Mouse (Mus musculus) MN1 (cell line): ENCODE measurements at regions not wholly inside any gene's neighbourhood (a gene's known extent, or its start where the extent isn't known, plus 50 kb on each side); places are given as distances from the start of the nearest gene placed in this dataset.

Experiments used
- DNase-seq: peaks from one replicate; pipeline ENCODE4 v3.0.0-alpha.2; 2016; ENCODE audit warnings: low spot score

DNA sequence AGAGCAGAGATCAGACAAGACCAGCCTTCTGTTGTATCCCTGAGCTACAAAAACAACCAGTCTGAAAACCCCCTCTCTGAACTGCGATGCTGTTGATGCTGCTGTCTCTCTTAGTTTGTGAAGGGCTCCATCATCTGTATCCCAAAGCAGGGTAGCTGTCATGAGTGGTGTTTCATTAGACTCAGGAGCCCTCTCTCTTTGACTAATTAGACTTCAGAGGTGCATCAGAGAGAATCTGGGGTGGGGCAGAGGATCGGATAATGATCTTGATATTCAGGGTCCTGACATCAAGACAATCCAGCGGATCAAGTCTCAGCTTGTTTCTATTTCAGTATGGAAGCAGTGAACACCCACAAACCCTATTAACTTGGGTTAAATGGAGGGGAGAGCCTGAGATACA lies 70.6 kb upstream of the Slc24a4 start:
- DNase-seq = no peak

- DNase-seq = no peak
Observed at GRCm38 (mm10) chr12:102058428-102058827, 70.1 kb upstream of the Slc24a4 start.

DNA sequence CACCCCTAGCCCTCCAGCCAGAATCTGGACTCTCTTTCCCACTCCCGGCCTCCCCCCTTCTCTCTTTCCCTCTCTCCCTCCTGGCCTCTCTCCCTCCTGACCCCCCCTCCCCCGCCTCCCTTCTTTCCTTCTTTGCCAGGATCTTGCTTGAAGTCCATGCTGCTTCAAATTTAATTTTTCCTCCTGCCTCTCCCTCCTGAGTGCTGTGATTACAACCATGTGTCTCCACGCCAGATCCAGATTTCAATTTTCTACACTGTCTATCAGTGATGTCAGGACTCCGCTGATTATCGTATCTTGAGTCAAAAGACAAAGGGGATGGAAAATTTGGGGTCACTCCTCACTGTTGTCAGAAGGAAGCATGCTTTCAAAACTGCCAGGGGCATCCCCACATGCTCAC lies 67.4 kb upstream of the Slc24a4 start:
- no peak for DNase-seq

DNA sequence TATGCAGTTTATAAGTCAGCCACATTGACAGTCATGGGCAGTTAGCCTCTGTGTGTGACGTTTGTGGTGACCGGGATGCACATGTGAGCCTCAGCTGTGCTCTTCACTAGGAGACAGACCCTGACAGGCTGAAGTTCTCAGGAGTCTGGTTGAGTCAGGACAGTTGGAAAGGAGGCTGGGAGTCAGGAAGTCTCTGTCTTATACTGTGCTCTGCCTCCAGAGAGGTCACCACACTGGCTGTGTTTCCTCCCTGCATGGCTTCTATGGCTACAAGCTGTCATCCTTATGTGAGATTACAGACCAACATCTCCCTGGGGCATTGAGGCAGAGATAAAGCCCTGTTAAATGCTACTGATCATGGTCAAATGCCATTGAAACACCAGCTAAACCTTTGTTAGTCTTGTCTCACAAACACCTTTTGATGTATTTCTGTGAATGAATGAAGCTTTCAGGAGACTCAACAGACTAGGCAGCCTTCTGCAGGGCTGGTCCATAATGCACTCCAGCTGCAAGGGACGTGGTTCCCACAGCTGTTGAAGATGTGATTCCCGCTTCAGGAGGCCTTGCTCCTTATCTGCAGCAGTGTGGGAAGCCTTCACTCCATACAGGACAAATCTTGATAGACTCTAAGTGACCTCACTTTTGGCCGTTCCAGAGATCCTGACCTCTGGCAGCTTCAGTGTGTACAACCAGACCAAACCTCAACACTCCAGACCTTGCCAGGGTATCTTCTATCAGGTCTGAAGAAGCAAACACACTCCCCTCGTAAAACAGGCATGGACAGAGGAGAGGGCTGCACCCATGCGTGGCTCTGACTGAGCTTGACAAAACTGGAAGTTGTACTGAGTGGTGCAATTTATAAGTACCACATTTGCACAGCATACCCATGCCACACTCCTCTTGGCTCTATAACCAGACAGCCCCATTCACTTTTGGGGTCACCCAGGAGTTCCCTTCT lies 66.6 kb upstream of the Slc24a4 start:
- peak; percentile 23 for DNase-seq

GRCm38 (mm10) chr12:102062648-102063047 lies 65.9 kb upstream of the Slc24a4 start:
- peak; percentile 72 for DNase-seq

- DNase-seq = no peak
Observed at GRCm38 (mm10) chr12:102063211-102063610, 65.3 kb upstream of the Slc24a4 start.

- no peak for DNase-seq
Observed at GRCm38 (mm10) chr12:102064710-102065325, 63.7 kb upstream of the Slc24a4 start.

DNA sequence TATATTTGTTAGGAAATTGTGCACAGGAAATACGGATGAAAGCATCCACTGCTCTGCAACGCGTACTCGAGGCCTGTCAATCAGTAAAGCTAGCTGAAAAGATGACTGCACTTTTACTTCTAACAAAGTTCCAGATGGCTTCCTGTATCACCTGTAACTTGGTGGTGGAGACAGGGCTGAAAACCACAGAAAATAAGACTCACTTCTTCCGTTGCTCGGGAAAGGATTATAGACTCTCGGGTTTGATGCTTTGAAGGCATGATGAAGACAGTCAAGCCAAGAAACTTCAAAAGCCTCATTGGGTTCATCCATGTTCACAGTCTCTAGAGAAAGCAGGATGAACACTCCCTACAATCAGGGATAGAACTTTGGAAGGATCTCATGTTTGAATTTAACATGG lies 60.8 kb upstream of the Slc24a4 start:
- no peak for DNase-seq

GRCm38 (mm10) chr12:102069521-102070201 lies 58.9 kb upstream of the Slc24a4 start:
- no peak for DNase-seq

GRCm38 (mm10) chr12:102071888-102072619 lies 56.5 kb upstream of the Slc24a4 start:
- no peak for DNase-seq

GRCm38 (mm10) chr12:102073540-102073939 lies 55.0 kb upstream of the Slc24a4 start:
- DNase-seq = no peak

- no peak for DNase-seq
Observed at GRCm38 (mm10) chr12:102076298-102076697, 52.2 kb upstream of the Slc24a4 start.
